Mouse (Mus musculus): ENCODE measurements around the gene Slc10a7.

The Slc10a7 gene

GRCm38 (mm10) chr8:78724832-78725231 is 215.7 kb downstream of the Slc10a7 start:
- no peak for ATAC-seq (ENCODE audit: insufficient number of reproducible peaks, low FRiP score, low TSS enrichment)

GRCm38 (mm10) chr8:78728240-78728639 is 219.1 kb downstream of the Slc10a7 start:
- no peak for ATAC-seq (ENCODE audit: insufficient number of reproducible peaks, low FRiP score, low TSS enrichment)

DNA sequence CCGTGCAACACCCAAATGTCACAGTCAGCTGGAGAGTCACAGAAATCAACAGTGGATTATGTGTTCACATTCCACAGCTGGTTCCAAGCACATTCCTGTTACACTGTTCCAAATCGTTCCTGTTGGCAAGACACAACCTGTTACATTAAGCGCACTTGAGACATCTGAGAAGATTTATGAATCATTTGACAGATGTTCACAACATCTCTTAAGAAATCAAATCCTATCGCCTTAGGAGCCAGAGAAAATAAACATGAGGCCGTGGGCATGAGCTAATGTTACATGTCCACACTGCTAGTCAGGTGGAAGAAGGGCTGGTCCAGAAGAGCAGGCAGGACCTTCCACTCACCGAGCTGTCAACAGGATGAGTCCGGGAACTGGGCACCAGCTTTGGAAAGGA is 223.3 kb downstream of the Slc10a7 start:
- ATAC-seq (ENCODE audit: insufficient number of reproducible peaks, low FRiP score, low TSS enrichment), result no peak

GRCm38 (mm10) chr8:78732995-78733512 is 223.9 kb downstream of the Slc10a7 start:
- no peak for ATAC-seq (ENCODE audit: insufficient number of reproducible peaks, low FRiP score, low TSS enrichment)

DNA sequence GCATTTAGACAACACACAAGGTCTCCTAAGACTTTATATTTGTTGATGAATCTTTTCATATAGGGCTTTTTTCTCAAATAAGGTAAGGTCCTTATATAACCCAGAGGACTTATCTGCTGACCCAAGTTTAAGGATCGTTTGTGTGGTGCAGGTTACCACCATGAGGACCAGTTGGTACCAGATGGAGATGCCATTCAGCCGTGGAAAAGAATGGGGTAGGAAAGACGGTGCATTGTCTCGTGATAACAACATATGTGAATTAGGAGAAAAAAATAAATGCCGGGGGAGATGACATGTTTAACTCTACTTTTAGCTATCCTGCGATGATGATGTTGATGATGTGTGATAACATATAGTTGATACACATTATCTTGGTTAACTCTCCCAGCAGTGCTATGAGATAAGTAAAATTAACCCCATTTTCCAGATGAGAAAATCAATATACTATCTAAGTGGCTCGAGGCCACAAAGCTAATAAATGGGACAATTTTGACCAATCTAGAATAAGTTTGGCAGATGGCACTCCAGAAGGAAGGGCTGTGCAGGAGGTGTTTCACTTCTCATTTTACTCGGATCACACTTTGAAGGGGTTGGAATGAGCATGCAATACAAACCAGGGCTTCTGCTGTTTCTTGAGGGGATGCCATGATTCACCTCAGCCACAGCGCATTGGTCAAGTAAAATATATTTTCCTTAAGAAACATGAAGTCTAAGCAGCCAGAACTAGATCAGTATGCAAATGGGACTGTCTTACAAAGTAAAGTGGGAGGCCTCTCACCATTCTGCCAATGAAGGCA is 225.8 kb downstream of the Slc10a7 start:
- no peak for ATAC-seq (ENCODE audit: insufficient number of reproducible peaks, low FRiP score, low TSS enrichment)

GRCm38 (mm10) chr8:78738304-78738703 is 229.2 kb downstream of the Slc10a7 start:
- ATAC-seq (ENCODE audit: insufficient number of reproducible peaks, low FRiP score, low TSS enrichment), result no peak

- no peak for ATAC-seq (ENCODE audit: insufficient number of reproducible peaks, low FRiP score, low TSS enrichment)
Observed at GRCm38 (mm10) chr8:78740936-78741335, 231.8 kb downstream of the Slc10a7 start.

- ATAC-seq (ENCODE audit: insufficient number of reproducible peaks, low FRiP score, low TSS enrichment), result no peak
Observed at GRCm38 (mm10) chr8:78741496-78741895, 232.3 kb downstream of the Slc10a7 start.

DNA sequence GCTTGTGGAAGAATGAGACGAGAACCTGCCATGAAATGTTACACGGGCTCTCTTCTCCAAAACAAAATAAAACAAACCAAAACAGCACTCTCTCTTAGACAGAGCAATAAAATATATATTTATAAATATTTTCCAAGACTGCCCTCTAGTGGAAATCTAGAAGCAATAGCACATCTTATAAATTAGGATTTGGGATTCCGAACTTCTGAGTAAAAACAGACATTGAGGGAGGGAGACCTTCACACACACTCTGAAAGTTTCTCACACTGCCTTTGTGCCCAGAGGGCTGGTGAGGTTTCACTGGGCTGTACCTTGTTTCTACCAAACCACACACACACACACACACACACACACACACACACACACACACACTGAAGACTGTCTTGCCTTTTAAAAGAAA is 232.8 kb downstream of the Slc10a7 start:
- ATAC-seq (ENCODE audit: insufficient number of reproducible peaks, low FRiP score, low TSS enrichment), result no peak

GRCm38 (mm10) chr8:78742453-78742852 is 233.3 kb downstream of the Slc10a7 start:
- ATAC-seq (ENCODE audit: insufficient number of reproducible peaks, low FRiP score, low TSS enrichment), result peak; percentile 34; the same call in 1 of the 2 replicates

DNA sequence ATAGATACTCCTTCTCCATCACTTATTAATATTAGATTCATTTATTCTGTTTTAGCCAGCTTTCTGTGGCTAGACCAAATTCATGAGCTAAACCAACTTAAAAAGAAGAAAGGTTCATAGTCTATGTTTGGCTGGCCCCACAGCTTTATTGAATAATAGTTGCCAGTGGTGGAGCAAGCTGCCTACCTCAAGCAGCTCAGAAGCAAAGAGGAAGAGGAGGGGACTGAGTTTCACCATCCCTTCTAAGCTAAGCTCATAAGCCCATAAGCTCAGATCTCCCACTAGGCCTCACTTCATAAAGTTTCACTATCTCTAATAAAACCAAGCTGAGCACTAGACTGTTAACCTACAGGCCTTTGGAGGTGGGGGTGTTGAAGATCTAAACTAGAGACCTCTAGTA is 237.9 kb downstream of the Slc10a7 start:
- no peak for ATAC-seq (ENCODE audit: insufficient number of reproducible peaks, low FRiP score, low TSS enrichment)

GRCm38 (mm10) chr8:78748701-78749100 is 239.6 kb downstream of the Slc10a7 start:
- no peak for ATAC-seq (ENCODE audit: insufficient number of reproducible peaks, low FRiP score, low TSS enrichment)

GRCm38 (mm10) chr8:78749861-78750825 is 241.0 kb downstream of the Slc10a7 start:
- no peak for ATAC-seq (ENCODE audit: insufficient number of reproducible peaks, low FRiP score, low TSS enrichment)

DNA sequence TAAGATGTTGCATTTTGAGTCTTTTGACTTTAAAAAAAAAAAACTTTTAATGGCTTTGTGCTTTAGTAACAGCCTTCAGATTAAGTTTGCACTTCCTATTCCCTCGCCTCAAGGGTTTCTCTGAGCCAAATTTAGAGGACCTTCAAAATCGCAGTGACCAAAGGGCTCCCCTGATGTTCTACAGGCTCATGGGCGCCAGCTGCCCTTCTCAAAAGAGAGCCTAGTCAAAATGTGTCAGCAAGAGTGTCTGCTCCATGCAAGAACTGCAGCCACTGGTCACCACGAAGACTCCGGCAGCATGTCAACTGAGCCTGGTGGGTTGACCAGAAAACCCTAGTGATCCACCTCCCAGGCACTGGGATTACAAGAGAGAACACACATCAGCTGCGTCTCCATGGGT is 242.0 kb downstream of the Slc10a7 start:
- no peak for ATAC-seq (ENCODE audit: insufficient number of reproducible peaks, low FRiP score, low TSS enrichment)

DNA sequence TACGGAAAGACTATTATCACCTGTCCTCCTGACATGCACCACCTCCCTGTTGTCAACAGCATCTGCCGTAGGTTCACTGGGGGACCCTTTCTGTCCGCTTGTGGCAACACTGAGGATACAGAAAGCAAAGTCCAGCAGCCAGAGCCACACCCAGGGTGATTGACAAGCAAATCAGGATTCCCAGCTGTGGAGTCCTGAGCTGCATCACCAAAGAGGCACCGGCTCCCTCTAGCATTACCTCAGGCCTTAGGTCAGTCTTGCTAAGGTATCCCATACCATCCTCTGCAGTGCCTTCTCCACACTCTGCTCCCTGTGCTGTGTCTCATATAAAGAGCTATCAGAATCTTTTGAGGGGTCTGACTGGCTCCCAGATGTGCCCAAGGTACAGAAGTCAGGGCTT is 245.8 kb downstream of the Slc10a7 start:
- no peak for ATAC-seq (ENCODE audit: insufficient number of reproducible peaks, low FRiP score, low TSS enrichment)

- ATAC-seq (ENCODE audit: insufficient number of reproducible peaks, low FRiP score, low TSS enrichment), result no peak
Observed at GRCm38 (mm10) chr8:78759139-78759538, 250.0 kb downstream of the Slc10a7 start.

DNA sequence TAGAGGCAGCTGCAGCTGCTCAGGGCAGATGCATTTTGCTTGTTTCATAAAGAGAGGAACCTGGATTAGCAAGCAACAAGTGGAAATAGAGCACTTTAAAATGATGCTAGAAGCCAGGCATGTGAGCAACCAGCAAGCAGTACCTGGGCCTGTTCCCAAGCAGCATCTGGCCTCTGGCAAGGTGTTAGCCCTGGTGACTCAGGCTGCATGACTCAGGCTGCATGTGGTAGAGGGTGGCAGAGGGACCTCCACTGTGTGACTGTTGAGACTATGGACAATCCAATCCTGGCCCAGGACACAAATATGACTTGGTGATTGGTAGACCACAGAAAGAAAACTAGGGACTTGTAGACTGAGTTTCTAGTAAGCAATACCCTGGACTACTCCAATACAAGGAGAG is 255.8 kb downstream of the Slc10a7 start:
- no peak for ATAC-seq (ENCODE audit: insufficient number of reproducible peaks, low FRiP score, low TSS enrichment)

DNA sequence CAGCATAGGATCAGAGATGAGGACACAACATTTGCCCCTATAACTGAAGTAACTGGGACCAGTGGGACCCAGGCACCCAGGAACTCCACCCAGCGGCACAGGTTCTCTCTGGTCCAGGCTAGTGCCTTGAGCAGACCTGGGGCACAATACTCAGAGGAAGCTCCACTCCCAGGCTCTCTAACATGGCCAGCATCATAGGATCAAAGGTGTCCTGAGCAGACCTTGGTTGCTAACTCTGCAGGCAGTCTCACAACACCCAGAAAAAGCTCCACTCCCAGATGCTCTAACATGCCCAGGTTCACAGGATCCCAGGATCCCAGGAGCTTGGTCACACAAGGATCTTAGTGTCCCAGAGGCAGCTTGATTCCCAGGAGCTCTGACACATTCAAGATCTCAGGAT is 256.4 kb downstream of the Slc10a7 start:
- ATAC-seq (ENCODE audit: insufficient number of reproducible peaks, low FRiP score, low TSS enrichment), result no peak

GRCm38 (mm10) chr8:78770584-78770983 is 261.4 kb downstream of the Slc10a7 start:
- no peak for ATAC-seq (ENCODE audit: insufficient number of reproducible peaks, low FRiP score, low TSS enrichment)

GRCm38 (mm10) chr8:78771256-78771655 is 262.1 kb downstream of the Slc10a7 start:
- ATAC-seq (ENCODE audit: insufficient number of reproducible peaks, low FRiP score, low TSS enrichment), result no peak

- ATAC-seq (ENCODE audit: insufficient number of reproducible peaks, low FRiP score, low TSS enrichment), result no peak
Observed at GRCm38 (mm10) chr8:78776816-78777215, 267.7 kb downstream of the Slc10a7 start.
